Mouse (Mus musculus) 3134 (cell line): ENCODE results near the gene Mlst8.
A peak's percentile ranks its signal among the peaks of the same experiment; 100 is the strongest.
"Not testable (repeated sequence)": the region's sequence is repeated elsewhere in the genome, so short reads cannot be mapped to it uniquely, and the experiment has no call there.

ENCODE experiments used
- DNase-seq: peaks from one replicate; pipeline ENCODE4 v3.0.0-alpha.2; 2011; ENCODE audit warnings: low spot score; ENCODE audit not compliant: insufficient read length; ENCODE audit errors: extremely low read depth

Mlst8 gene

GRCm38 (mm10) chr17:24429201-24429983 lies 49.5 kb downstream of the Mlst8 start:
- DNase-seq, result no peak

DNA sequence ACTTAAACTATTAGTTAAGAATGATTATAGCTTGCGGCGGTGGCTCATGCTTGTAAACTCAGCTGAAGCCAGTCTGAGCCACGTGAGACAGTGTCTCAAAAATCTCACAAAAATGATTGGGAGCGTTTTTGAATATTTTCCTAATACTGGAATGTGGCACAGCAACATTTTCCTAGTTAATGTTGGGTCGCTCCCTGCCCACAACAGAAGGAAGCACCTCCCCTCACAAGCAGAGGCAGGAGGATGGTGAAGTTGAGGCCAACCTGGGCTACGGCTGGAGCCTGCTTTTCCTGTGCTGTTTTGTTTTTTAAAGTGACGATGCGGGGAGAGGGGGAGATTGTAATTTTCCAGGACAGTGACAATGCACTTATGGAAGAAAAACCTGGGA lies 51.7 kb downstream of the Mlst8 start:
- peak; percentile 36 for DNase-seq

- DNase-seq, result peak; percentile 97
Observed at GRCm38 (mm10) chr17:24426471-24427169, 52.3 kb downstream of the Mlst8 start, which contains the start of gene Eci1. TSS of gene Eci1 (plus strand) at chr17:24426641.

GRCm38 (mm10) chr17:24425905-24426304 lies 53.0 kb downstream of the Mlst8 start:
- no peak for DNase-seq

DNA sequence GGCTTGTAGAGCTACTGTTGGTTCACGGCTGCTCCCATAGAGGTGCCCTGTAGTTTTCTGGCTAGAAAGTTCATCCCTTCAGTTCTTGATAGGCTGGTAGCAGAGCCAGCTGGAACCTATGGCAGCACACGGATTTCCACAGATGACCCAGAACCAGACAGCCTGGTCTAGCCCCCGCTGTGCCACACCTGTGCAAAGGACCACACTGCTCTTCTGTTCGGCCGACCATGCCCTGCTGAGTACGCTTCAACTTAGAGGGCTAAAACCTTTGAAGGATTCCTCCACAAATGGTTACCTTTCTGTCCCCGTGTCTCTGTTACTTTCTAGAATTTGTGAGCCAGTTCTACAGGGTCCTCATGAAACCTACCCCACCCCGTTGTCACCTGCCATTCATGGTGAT lies 53.6 kb downstream of the Mlst8 start:
- DNase-seq, result not testable (repeated sequence)

- DNase-seq, result no peak
Observed at GRCm38 (mm10) chr17:24424489-24424888, 54.4 kb downstream of the Mlst8 start.
